Mouse (Mus musculus) kidney, postnatal 0 days (tissue): ENCODE data around the gene Ppp1r16b. TPM values are rescaled to one million over a fixed set of nuclear protein-coding genes. Genes with fewer than 3 reads are reported as not detected.

Experiments used
- ATAC-seq: fragments of 200-750 bp; cut with Nextera tagmentation; replicated peaks from 2 replicates; pipeline ENCODE4 v1.8.0; 2017; ENCODE audit warnings: low read depth, moderate number of reproducible peaks, moderate TSS enrichment, moderate library complexity; ENCODE audit not compliant: low FRiP score
- DNase-seq: peaks from one replicate; pipeline ENCODE4 v3.0.0-alpha.2; 2016; ENCODE audit warnings: low spot score
- H3K27ac ChIP-seq: fragments of 300-500 bp; sonication (generic); 2 replicates; pipeline ENCODE4 v1.5.1; 2014; ENCODE audit warnings: mild to moderate bottlenecking
- H3K27me3 ChIP-seq: fragments of 300-500 bp; sonication (generic); 2 replicates; pipeline ENCODE4 v1.6.1; 2014; ENCODE audit warnings: low read length, mixed read lengths; ENCODE audit not compliant: insufficient read depth
- H3K36me3 ChIP-seq: fragments of 300-500 bp; sonication (generic); 2 replicates; pipeline ENCODE4 v1.6.1; 2014; ENCODE audit warnings: low read length, mixed read lengths; ENCODE audit not compliant: insufficient read depth
- H3K4me1 ChIP-seq: fragments of 300-500 bp; sonication (generic); replicated peaks from 2 replicates; pipeline ENCODE4 v1.6.1; 2014; ENCODE audit warnings: antibody characterized with exemption, low read length, mixed read lengths; ENCODE audit not compliant: insufficient read depth
- H3K4me2 ChIP-seq: fragments of 300-500 bp; sonication (generic); 2 replicates; pipeline ENCODE4 v1.6.1; 2014; ENCODE audit warnings: mild to moderate bottlenecking, low read length, moderate library complexity, mixed read lengths
- H3K4me3 ChIP-seq: fragments of 300-500 bp; sonication (generic); replicated peaks from 2 replicates; pipeline ENCODE4 v1.5.1; 2014; ENCODE audit warnings: low read depth, low read length
- H3K9ac ChIP-seq: fragments of 300-500 bp; sonication (generic); 2 replicates; pipeline ENCODE4 v1.6.1; 2014; ENCODE audit warnings: low read depth, low read length
- H3K9me3 ChIP-seq: fragments of 300-500 bp; sonication (generic); replicated peaks from 2 replicates; pipeline ENCODE4 v1.6.1; 2016; ENCODE audit warnings: low read length, inconsistent platforms, mixed read lengths
- CTCF ChIP-seq: IDR thresholded peaks from 2 replicates; pipeline ENCODE4 v1.5.1; 2016; ENCODE audit warnings: antibody characterized with exemption, low read depth, mild to moderate bottlenecking, moderate library complexity
- WGBS: fragments of 180-500 bp; shearing (Covaris S2); extraction: QIAGEN DNeasy Blood & Tissue Kit; methylation state at CpG from one replicate; pipeline ENCODE4 v1.1.7; 2014; 5-methylcytosine and 5-hydroxymethylcytosine counted together
- polyA plus RNA-seq: library from polyadenylated mRNA; unstranded; fragments of >200 nt; fragmentation: Nextera tagmentation; extraction: Ambion mirVana; gene quantifications from 2 replicates; pipeline ENCODE4 v1.2.1, GENCODE M21; 2015

Ppp1r16b gene
- polyA plus RNA-seq, 1 experiment from 2014 or later = 10.1 TPM

DNA sequence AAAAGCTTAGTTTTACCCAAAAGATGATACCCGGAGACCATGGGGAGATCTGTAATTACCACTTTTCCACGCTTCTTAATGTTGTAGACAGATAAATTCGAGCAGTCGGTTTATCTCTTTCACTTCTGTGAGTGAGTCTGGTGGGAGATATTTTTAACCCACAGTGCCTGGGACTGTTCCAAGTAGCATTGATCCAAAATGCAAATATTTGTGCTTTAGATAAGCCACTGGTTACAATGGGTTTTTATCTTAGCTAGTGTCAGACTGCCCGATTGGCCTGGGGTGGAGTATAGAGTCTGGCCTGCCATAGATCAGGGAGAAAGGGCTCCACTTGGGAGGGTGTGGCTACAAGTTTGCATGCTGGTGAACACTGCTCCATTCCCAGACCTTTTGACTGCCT, 103.6 kb downstream of the Ppp1r16b start:
- WGBS = 8% methylated on average over 5 of the region's 5 CpGs
- H3K4me1 ChIP-seq = peaks cover 36% of the 10 kb centered on the region
- no peak for ATAC-seq
- H3K27me3 ChIP-seq = no peaks in the 10 kb centered on the region
- no peak for DNase-seq
- peak overlapping the region; percentile 64 for H3K4me3 ChIP-seq
- peak overlapping the region; percentile 77 for H3K4me2 ChIP-seq
- no peak for TF ChIP-seq CTCF
- no peaks in the 10 kb centered on the region for H3K9me3 ChIP-seq
- H3K27ac ChIP-seq = no peak overlapping the region
- H3K9ac ChIP-seq = no peak overlapping the region
- H3K36me3 ChIP-seq = no peaks in the 10 kb centered on the region

- TF ChIP-seq CTCF = no peak
- H3K4me2 ChIP-seq = peak overlapping the region; percentile 77
- H3K27ac ChIP-seq = no peak overlapping the region
- peak overlapping the region; percentile 64 for H3K4me3 ChIP-seq
- H3K9me3 ChIP-seq = no peaks in the 10 kb centered on the region
- ATAC-seq (no peak), DNase-seq (peak; percentile 84)
- peak overlapping the region; percentile 27; the same call in 1 of the 2 replicates for H3K9ac ChIP-seq
- H3K36me3 ChIP-seq = no peaks in the 10 kb centered on the region
- H3K4me1 ChIP-seq = peaks cover 39% of the 10 kb centered on the region
- no peaks in the 10 kb centered on the region for H3K27me3 ChIP-seq
- 13% methylated on average over 13 of the region's 13 CpGs for WGBS
Observed at GRCm38 (mm10) chr2:158770126-158770757, 105.0 kb downstream of the Ppp1r16b start.

DNA sequence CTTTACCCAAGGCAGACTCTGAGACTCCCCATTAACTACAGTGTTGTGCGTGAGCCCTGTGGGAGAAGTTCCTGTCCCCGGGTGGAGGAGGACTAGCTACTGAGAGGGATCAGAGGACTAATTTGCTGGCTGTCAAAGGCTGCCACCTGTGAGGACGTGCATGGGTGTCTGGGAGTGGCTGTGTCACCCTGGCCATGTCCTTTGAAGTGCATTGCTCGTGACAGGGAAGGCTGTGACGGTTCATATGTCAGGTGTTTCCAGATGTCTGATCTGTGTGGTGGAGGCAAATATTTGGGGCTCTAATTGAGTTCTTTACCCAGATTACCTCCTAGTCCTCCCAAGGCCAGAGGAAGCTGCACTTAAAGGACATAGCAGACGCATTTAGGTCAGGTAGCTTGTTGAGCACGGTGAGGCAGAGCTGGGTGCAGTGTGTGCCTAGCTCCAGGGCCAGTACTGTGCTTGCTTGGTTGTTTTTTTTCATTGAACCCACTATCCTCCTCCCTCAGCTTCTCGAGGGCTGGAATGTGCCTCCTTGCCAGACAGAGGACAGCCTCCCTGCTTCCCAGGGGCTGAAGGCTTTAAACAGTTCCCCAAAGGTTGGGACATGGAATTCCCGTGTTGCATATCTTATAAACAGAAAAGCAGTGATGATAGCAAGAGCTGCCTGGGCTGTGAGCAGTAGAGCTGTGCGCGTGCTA, 106.0 kb downstream of the Ppp1r16b start:
- Histone ChIP-seq H3K4me1 (peaks cover 39% of the 10 kb centered on the region), H3K9me3 (no peaks in the 10 kb centered on the region), H3K9ac (0 out of 2 replicates have a peak overlapping the region, but pooled peaks have one; percentile 18), H3K27me3 (no peaks in the 10 kb centered on the region), H3K36me3 (no peaks in the 10 kb centered on the region), H3K4me3 (no peak overlapping the region), H3K27ac (no peak overlapping the region), H3K4me2 (peak overlapping the region; percentile 77)
- no peak for TF ChIP-seq CTCF
- ATAC-seq (no peak), DNase-seq (no peak)
- 36% methylated on average over 11 of the region's 11 CpGs for WGBS

DNA sequence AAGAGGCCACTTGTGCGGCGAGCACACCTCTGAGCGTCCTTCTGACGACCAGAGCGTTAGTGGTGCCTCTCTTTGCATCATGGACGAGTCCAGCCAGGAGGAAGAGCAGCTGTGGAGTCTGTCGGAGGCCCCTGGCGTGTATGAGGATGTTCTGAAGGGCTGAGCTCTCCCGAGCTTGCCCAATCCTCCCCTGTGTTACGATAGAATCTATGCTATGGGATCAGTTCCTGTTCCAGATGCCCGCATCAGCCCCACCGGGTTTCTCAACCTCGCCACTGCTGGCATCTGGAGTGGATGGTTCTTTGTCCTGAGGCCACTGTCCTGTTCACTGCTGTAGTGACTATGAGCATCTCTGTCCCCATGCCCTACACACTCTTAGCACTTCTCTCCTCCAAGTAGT, 107.6 kb downstream of the Ppp1r16b start:
- no peaks in the 10 kb centered on the region for H3K36me3 ChIP-seq
- H3K27me3 ChIP-seq = no peaks in the 10 kb centered on the region
- H3K4me2 ChIP-seq = no peak overlapping the region
- H3K4me3 ChIP-seq = no peak overlapping the region
- H3K9me3 ChIP-seq = no peaks in the 10 kb centered on the region
- ATAC-seq = no peak
- no peak for DNase-seq
- no peak overlapping the region for H3K27ac ChIP-seq
- H3K9ac ChIP-seq = no peak overlapping the region
- no peak for TF ChIP-seq CTCF
- H3K4me1 ChIP-seq = peaks cover 39% of the 10 kb centered on the region
- 70% methylated on average over 13 of the region's 13 CpGs for WGBS

DNA sequence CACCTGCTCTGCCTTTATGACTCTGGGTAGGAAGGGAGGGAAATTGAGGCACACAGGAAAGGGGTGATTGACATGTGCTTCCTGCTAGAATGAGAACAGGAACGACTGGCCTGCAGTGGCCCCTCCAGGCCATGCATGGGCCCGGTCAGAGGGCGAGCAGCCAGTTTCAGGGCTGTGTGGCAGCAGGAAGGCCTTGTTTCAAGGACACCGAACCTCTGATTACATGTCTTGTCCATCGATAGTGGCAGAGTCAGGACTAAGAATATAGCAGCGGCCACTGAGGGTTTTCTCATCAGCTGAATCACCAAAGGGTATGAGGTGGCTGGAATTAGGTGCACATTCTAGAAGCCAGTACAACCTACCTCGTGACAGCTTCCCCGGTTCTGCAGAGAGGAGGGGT, 109.7 kb downstream of the Ppp1r16b start:
- DNase-seq = no peak
- 0 out of 2 replicates have a peak, but pooled peaks cover 7% of the 10 kb centered on the region for H3K36me3 ChIP-seq
- H3K4me2 ChIP-seq = no peak overlapping the region
- TF ChIP-seq CTCF = no peak
- no peak overlapping the region for H3K4me3 ChIP-seq
- no peak overlapping the region for H3K27ac ChIP-seq
- no peak for ATAC-seq
- no peaks in the 10 kb centered on the region for H3K9me3 ChIP-seq
- 65% methylated on average over 8 of the region's 8 CpGs for WGBS
- H3K4me1 ChIP-seq = peaks cover 28% of the 10 kb centered on the region
- H3K27me3 ChIP-seq = no peaks in the 10 kb centered on the region
- no peak overlapping the region for H3K9ac ChIP-seq

DNA sequence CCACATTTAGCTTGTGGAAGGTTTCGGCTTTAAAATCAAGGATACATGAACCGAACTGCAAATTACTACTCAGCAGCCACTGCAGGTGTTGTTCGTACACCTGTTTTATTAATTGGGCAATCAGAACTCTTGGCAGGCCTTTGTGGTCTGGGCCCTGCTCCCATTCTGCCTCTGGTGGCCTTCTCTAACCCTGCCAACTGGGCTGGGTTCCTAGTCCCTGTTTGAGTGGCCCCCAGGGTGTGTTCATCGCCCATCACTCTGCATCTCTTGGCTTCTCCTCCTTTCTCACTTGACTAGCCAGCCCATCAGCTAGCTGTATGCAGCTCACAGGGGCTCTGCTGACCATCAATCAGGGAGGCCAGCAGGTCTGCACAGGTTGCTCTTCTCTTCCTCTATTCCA, 111.5 kb downstream of the Ppp1r16b start:
- H3K27ac ChIP-seq = no peak overlapping the region
- H3K9me3 ChIP-seq = no peaks in the 10 kb centered on the region
- ATAC-seq (no peak), DNase-seq (no peak)
- H3K4me1 ChIP-seq = peaks cover 10% of the 10 kb centered on the region; the same call in 1 of the 2 replicates
- no peak overlapping the region for H3K4me2 ChIP-seq
- H3K36me3 ChIP-seq = peaks cover 19% of the 10 kb centered on the region; the same call in 1 of the 2 replicates
- no peak for TF ChIP-seq CTCF
- H3K9ac ChIP-seq = no peak overlapping the region
- WGBS = 83% methylated on average over 4 of the region's 4 CpGs
- H3K4me3 ChIP-seq = no peak overlapping the region
- H3K27me3 ChIP-seq = no peaks in the 10 kb centered on the region
